Mouse (Mus musculus) CH12.LX (cell line): ENCODE measurements around the gene Dclk3.

Experiments used
- CTCF ChIP-seq, 2 experiments: IDR thresholded peaks in 1 of 2; conservative IDR thresholded peaks in 1 of 2; 2 replicates each; pipeline ENCODE4 v1.5.1; 2011 to 2012; ENCODE audit warnings: low read depth in 2 of 2, low read length in 2 of 2, improper control_type of control experiment in 1 of 2, inconsistent platforms in 1 of 2, mild to moderate bottlenecking in 1 of 2, moderate library complexity in 1 of 2
- E2F4 ChIP-seq: IDR thresholded peaks from 2 replicates; pipeline ENCODE4 v1.6.1; 2011; ENCODE audit warnings: low read depth, low read length, improper control_type of control experiment; ENCODE audit not compliant: insufficient replicate concordance
- EP300 ChIP-seq: IDR thresholded peaks from 2 replicates; pipeline ENCODE4 v1.6.1; 2011; ENCODE audit warnings: low read length, improper control_type of control experiment
- ETS1 ChIP-seq: conservative IDR thresholded peaks from 2 replicates; pipeline ENCODE4 v1.6.1; 2012; ENCODE audit warnings: low read depth, mild to moderate bottlenecking, inconsistent platforms, low read length, improper control_type of control experiment, moderate library complexity
- JUND ChIP-seq: conservative IDR thresholded peaks from 2 replicates; pipeline ENCODE4 v1.6.1; 2011; ENCODE audit warnings: low read depth, low read length, improper control_type of control experiment
- MXI1 ChIP-seq: IDR thresholded peaks from 2 replicates; pipeline ENCODE4 v1.6.1; 2011; ENCODE audit warnings: mild to moderate bottlenecking, low read depth, low read length, improper control_type of control experiment
- NELFE ChIP-seq: IDR thresholded peaks from 2 replicates; pipeline ENCODE4 v1.6.1; 2011; ENCODE audit warnings: low read depth, low read length, improper control_type of control experiment
- POLR2A ChIP-seq: IDR thresholded peaks from 2 replicates; pipeline ENCODE4 v1.6.1; 2011; ENCODE audit warnings: low read depth, mild to moderate bottlenecking, improper control_type of control experiment, low read length
- POLR2AphosphoS2 ChIP-seq: IDR thresholded peaks from 2 replicates; pipeline ENCODE4 v1.6.1; 2011; ENCODE audit warnings: low read depth, low read length, improper control_type of control experiment
- RCOR1 ChIP-seq: conservative IDR thresholded peaks from 2 replicates; pipeline ENCODE4 v1.6.1; 2012; ENCODE audit warnings: low read depth, mild to moderate bottlenecking, inconsistent platforms, low read length, improper control_type of control experiment
- UBTF ChIP-seq: IDR thresholded peaks from 2 replicates; pipeline ENCODE4 v1.6.1; 2012; ENCODE audit warnings: low read depth, mild to moderate bottlenecking, inconsistent platforms, low read length, improper control_type of control experiment, moderate library complexity
- USF1 ChIP-seq: IDR thresholded peaks from 2 replicates; pipeline ENCODE4 v1.6.1; 2014; ENCODE audit warnings: low read depth, mild to moderate bottlenecking, inconsistent platforms, low read length, improper control_type of control experiment
- USF2 ChIP-seq: conservative IDR thresholded peaks from 2 replicates; pipeline ENCODE4 v1.6.1; 2011; ENCODE audit warnings: low read depth, low read length, improper control_type of control experiment

- TF ChIP-seq UBTF, result no peak
- no peak for TF ChIP-seq POLR2A
- no peak for TF ChIP-seq RCOR1
- TF ChIP-seq USF2, result no peak
- TF ChIP-seq POLR2AphosphoS2, result no peak
- TF ChIP-seq ETS1, result no peak
- TF ChIP-seq USF1, result no peak
- no peak for TF ChIP-seq NELFE
- no peak for TF ChIP-seq CTCF (conservative IDR thresholded peaks at IDR 0.05 in 1 of 2, IDR thresholded peaks at IDR 0.05 in 1 of 2; ENCODE audit: low read depth in 2 of 2, low read length in 2 of 2)
- TF ChIP-seq EP300, result no peak
- TF ChIP-seq MXI1, result no peak
- TF ChIP-seq E2F4, result no peak
- no peak for TF ChIP-seq JUND
Observed at GRCm38 (mm10) chr9:111473686-111474457, 35.0 kb downstream of the Dclk3 start.
